Mouse (Mus musculus) heart, embryonic 14.5 days (tissue): ENCODE measurements at regions not wholly inside any gene's neighbourhood (a gene's known extent, or its start where the extent isn't known, plus 50 kb on each side); places are given as distances from the start of the nearest gene placed in this dataset.

ENCODE experiments used
- ATAC-seq: fragments of 200-750 bp; cut with Nextera tagmentation; 2 replicates; pipeline ENCODE4 v1.8.0; 2017; ENCODE audit warnings: low read depth, moderate TSS enrichment; ENCODE audit not compliant: insufficient number of reproducible peaks, insufficient read depth, low FRiP score
- H3K27ac ChIP-seq, 2 experiments: fragments of 200-500 bp in 1 of 2; fragments of 300-500 bp in 1 of 2; sonication (generic) in 1 of 2; replicated peaks in 1 of 2; 2 replicates each; pipeline ENCODE4 v1.5.1; 2012 to 2014; ENCODE audit warnings: low read depth in 2 of 2, low read length in 2 of 2, control low read depth in 1 of 2, mild to moderate bottlenecking in 1 of 2, mixed read lengths in 1 of 2; ENCODE audit not compliant: control insufficient read depth in 1 of 2, insufficient read depth in 1 of 2
- H3K27me3 ChIP-seq: fragments of 300-500 bp; sonication (generic); 2 replicates; pipeline ENCODE4 v1.6.1; 2014; ENCODE audit warnings: mild to moderate bottlenecking, low read length, control low read depth; ENCODE audit not compliant: control insufficient read depth, insufficient read depth
- H3K36me3 ChIP-seq: fragments of 300-500 bp; sonication (generic); 2 replicates; pipeline ENCODE4 v1.6.1; 2014; ENCODE audit warnings: mild to moderate bottlenecking, control low read depth, low read length, mixed read lengths; ENCODE audit not compliant: control insufficient read depth, insufficient read depth
- H3K4me1 ChIP-seq, 2 experiments: fragments of 200-500 bp in 1 of 2; fragments of 300-500 bp in 1 of 2; sonication (generic) in 1 of 2; 2 replicates each; pipeline ENCODE4 v1.6.1; 2012 to 2014; ENCODE audit warnings: low read length in 2 of 2, control low read depth in 1 of 2, mixed read lengths in 1 of 2; ENCODE audit not compliant: control insufficient read depth in 2 of 2, insufficient read depth in 2 of 2
- H3K4me2 ChIP-seq: fragments of 300-500 bp; sonication (generic); 2 replicates; pipeline ENCODE4 v1.6.1; 2014; ENCODE audit warnings: mild to moderate bottlenecking, low read length
- H3K4me3 ChIP-seq, 2 experiments: fragments of 200-500 bp in 1 of 2; fragments of 300-500 bp in 1 of 2; sonication (generic) in 1 of 2; 2 replicates each; pipeline ENCODE4 v1.5.1; 2012 to 2014; ENCODE audit warnings: low read length in 2 of 2, mild to moderate bottlenecking in 2 of 2, control low read depth in 1 of 2, low read depth in 1 of 2, moderate library complexity in 1 of 2; ENCODE audit not compliant: control insufficient read depth in 1 of 2, insufficient read depth in 1 of 2
- H3K9ac ChIP-seq: fragments of 300-500 bp; sonication (generic); 2 replicates; pipeline ENCODE4 v1.6.1; 2014; ENCODE audit warnings: mild to moderate bottlenecking, low read length
- H3K9me3 ChIP-seq: fragments of 300-500 bp; sonication (generic); 2 replicates; pipeline ENCODE4 v1.6.1; 2016; ENCODE audit warnings: low read length, control low read depth; ENCODE audit not compliant: control insufficient read depth
- WGBS: fragments of 180-500 bp; shearing (Covaris S2); extraction: QIAGEN DNeasy Blood & Tissue Kit; methylation state at CpG from one replicate; pipeline ENCODE4 v1.1.7; 2014; 5-methylcytosine and 5-hydroxymethylcytosine counted together

DNA sequence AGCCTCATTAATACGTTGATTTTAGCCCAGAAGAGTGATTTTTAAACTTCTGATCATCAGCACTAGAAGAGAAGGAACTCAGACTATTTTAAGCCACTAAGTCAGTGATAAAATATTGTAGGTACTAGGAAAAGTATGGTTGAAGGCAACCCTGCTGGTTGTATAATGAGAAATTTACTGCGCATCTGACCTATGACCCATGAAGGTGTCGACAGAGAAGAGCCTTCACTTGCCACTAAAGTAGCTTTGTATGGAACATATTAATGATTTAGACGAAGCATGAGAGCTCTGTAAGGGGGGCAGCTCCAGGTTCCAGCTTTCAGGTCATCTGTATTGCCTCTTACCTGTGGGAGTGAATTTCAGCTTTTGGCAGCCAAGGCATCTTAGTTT, 67.4 kb upstream of the St8sia2 start:
- no peak overlapping the region for H3K4me3 ChIP-seq
- H3K4me2 ChIP-seq, result no peak overlapping the region
- no peaks in the 10 kb centered on the region for H3K4me1 ChIP-seq
- no peak for ATAC-seq
- WGBS, result 76% methylated on average over 4 of the region's 4 CpGs
- H3K27ac ChIP-seq, result no peak overlapping the region
- no peaks in the 10 kb centered on the region for H3K9me3 ChIP-seq
- H3K36me3 ChIP-seq, result no peaks in the 10 kb centered on the region
- H3K9ac ChIP-seq, result no peak overlapping the region
- H3K27me3 ChIP-seq, result no peaks in the 10 kb centered on the region

DNA sequence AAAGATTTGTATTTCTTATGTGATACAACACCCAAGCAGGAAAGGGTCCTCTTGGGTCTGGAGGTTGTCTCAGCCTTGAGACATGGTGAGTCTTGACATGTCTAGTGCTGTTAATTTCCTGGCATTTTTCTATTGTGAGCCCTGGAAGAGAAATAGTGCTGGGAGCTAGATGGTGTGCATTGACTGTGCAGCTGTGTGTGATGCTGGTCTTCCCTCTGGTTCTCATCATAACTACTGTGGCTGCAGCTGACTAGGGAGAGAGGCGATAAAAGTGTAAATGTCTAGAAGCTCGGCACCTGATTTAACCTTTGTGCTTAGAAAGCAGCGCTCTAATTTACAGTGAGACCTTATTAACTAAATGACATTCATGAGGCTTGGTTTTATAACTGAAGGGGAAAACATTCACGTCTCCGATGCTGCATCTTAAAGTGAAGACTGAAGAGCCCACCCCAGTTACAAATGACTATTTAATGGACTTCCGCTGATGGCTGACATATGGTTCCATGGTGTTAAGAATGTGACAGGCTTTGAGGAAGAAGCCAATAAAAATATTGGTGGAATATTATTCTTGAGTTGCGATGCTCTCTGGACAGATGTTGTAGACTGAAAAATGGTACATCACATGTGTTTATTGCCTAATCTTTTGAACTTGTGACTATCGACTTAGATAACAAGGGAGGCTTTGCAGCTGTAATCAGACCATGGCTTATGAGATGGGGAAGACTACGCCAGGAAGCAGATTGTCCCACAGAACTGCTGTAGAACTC, 66.8 kb upstream of the St8sia2 start:
- peaks cover under 1% of the 10 kb centered on the region; the same call in 1 of the 2 replicates for H3K9me3 ChIP-seq
- 80% methylated on average over 9 of the region's 9 CpGs for WGBS
- no peak for ATAC-seq
- no peaks in the 10 kb centered on the region for H3K4me1 ChIP-seq
- H3K27me3 ChIP-seq, result no peaks in the 10 kb centered on the region
- no peaks in the 10 kb centered on the region for H3K36me3 ChIP-seq
- no peak overlapping the region for H3K27ac ChIP-seq
- H3K4me3 ChIP-seq, result no peak overlapping the region
- H3K9ac ChIP-seq, result no peak overlapping the region
- H3K4me2 ChIP-seq, result no peak overlapping the region

DNA sequence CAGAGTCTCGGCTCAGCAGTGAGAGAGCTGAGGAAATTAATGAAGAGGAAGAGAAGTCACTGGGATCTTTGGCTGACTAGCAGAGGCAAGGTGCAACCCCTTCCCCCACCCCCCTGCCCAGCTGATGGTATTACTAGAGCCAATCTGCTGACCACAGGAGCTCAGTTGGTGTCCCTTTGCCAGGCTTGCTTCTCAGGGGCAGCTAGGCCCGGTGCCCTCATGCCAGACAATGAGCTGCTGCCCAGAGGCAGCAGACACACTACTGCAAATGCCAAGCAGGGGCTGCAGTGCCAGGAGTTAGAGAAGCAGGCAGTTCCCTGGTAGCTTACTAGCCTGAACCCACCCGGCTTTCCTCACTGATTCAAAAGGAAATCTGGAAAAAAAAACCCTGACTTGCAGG, 59.1 kb upstream of the St8sia2 start:
- H3K4me1 ChIP-seq, result peaks cover 0 to 2% of the 10 kb centered on the region in 2 experiments; a peak in 1 of 4 replicates
- ATAC-seq, result no peak
- no peaks in the 10 kb centered on the region for H3K27me3 ChIP-seq
- 37% methylated on average over 3 of the region's 3 CpGs for WGBS
- H3K9me3 ChIP-seq, result peaks cover 4% of the 10 kb centered on the region; the same call in 1 of the 2 replicates
- H3K36me3 ChIP-seq, result no peaks in the 10 kb centered on the region
- H3K9ac ChIP-seq, result no peak overlapping the region
- no peak overlapping the region for H3K27ac ChIP-seq
- no peak overlapping the region for H3K4me2 ChIP-seq
- no peak overlapping the region for H3K4me3 ChIP-seq

DNA sequence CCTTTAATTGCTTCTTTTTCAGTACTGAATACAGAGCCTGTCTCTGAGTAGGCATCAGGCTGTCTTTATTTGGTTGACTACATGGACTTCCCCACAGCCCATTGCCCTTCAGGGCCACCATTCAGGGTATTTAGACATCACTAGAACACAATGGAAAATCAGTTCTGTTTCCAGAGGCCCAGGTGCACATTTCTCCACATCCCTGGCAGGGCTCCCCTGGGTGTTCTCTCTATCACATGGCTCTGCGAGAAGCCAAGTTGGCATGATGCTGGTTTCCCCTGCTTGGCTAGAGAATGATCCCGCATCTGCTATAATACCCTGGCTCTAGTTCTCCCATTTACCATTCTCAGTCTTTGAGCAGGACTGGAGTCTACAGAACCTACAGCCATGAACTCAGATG, 57.3 kb upstream of the St8sia2 start:
- Histone ChIP-seq H3K9ac (no peak overlapping the region), H3K9me3 (peaks cover 4% of the 10 kb centered on the region; the same call in 1 of the 2 replicates), H3K4me1 (peaks cover 0 to 2% of the 10 kb centered on the region in 2 experiments; a peak in 1 of 4 replicates), H3K27ac (no peak overlapping the region), H3K4me3 (no peak overlapping the region), H3K36me3 (no peaks in the 10 kb centered on the region), H3K4me2 (no peak overlapping the region), H3K27me3 (no peaks in the 10 kb centered on the region)
- ATAC-seq, result no peak
- 82% methylated on average over 2 of the region's 2 CpGs for WGBS

DNA sequence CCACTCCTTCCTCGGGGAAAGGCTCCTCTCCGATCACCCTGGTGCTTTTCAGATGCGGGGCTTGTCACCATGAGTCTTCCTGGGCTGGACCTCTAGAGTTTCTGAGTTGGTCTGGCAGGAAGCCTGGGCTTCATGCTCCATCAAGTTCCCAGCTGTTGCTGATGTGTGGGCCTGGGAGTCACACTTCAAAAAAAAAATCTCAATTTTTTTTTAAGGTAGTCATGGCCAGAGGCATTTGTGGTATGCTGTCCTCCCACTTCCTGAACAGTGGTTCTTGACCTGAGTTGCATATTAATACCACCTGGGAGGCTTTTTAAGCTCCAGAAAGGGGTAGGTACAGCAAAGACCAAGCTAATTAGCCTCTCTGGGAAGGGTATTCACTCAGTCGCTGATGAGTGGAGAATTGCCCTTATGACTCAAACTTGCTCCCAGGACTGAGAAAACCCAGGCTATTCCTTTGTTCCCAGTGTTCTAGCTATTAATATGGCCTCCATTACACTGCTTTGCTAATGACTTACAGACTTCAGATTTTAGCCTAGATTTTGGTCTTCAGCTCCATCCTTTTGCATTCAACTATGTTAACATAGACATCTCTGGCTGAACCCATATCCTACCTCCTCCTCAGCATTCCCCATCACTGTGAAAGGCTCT, 52.1 kb upstream of the St8sia2 start:
- no peak for ATAC-seq
- H3K4me3 ChIP-seq, result no peak overlapping the region
- H3K36me3 ChIP-seq, result no peaks in the 10 kb centered on the region
- no peak overlapping the region for H3K27ac ChIP-seq
- no peaks in the 10 kb centered on the region for H3K4me1 ChIP-seq
- 55% methylated on average over 4 of the region's 4 CpGs for WGBS
- no peaks in the 10 kb centered on the region for H3K9me3 ChIP-seq
- H3K27me3 ChIP-seq, result no peaks in the 10 kb centered on the region
- H3K9ac ChIP-seq, result no peak overlapping the region
- no peak overlapping the region for H3K4me2 ChIP-seq
